Mouse (Mus musculus) bone marrow macrophage, adult 2 months (primary cell): ENCODE measurements around the gene Zdbf2.

ENCODE experiments used
- CTCF ChIP-seq: IDR thresholded peaks from 2 replicates; pipeline ENCODE4 v1.5.1; 2012; ENCODE audit warnings: low read depth, mild to moderate bottlenecking, low read length, moderate library complexity
- POLR2A ChIP-seq: IDR thresholded peaks from 2 replicates; pipeline ENCODE4 v1.6.1; 2012; ENCODE audit warnings: mild to moderate bottlenecking, low read depth, low read length, borderline replicate concordance

DNA sequence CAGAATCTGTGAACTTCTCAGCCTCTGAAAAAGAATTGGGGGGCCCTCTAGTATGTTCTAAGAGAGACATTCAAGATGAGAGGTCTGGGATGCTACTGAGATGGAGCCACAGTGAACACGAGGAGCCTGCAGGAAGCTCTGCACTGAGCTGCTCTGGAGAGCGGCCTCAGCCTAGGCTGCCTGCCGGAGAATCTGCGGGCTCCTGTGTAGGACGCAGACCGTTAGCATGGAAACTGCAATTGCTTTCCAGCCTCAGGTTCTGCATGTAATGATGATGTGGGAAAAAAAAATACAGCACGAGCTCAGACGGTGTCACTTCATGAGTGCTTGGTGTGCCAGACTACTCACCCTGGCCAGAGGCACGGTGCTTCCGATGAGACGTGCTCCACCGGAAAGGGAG lies 6.9 kb upstream of the Zdbf2 start:
- TF ChIP-seq CTCF (no peak), POLR2A (no peak)
